Mouse (Mus musculus) stomach, embryonic 15.5 days (tissue): ENCODE measurements at regions not wholly inside any gene's neighbourhood (a gene's known extent, or its start where the extent isn't known, plus 50 kb on each side); places are given as distances from the start of the nearest gene placed in this dataset.

Experiments used
- ATAC-seq: fragments of 200-750 bp; cut with Nextera tagmentation; 2 replicates; pipeline ENCODE4 v1.8.0; 2017; ENCODE audit warnings: low read depth, moderate number of reproducible peaks, moderate TSS enrichment; ENCODE audit not compliant: insufficient read depth, low FRiP score
- H3K27ac ChIP-seq: fragments of 300-500 bp; sonication (generic); 2 replicates; pipeline ENCODE4 v1.5.1; 2015; ENCODE audit warnings: mild to moderate bottlenecking, inconsistent platforms
- H3K27me3 ChIP-seq: fragments of 300-500 bp; sonication (generic); replicated peaks from 2 replicates; pipeline ENCODE4 v1.6.1; 2015; ENCODE audit warnings: inconsistent platforms
- H3K36me3 ChIP-seq: fragments of 300-500 bp; sonication (generic); 2 replicates; pipeline ENCODE4 v1.6.1; 2015; ENCODE audit warnings: inconsistent platforms
- H3K4me1 ChIP-seq: fragments of 300-500 bp; sonication (generic); 2 replicates; pipeline ENCODE4 v1.6.1; 2015; ENCODE audit warnings: inconsistent platforms
- H3K4me2 ChIP-seq: fragments of 300-500 bp; sonication (generic); 2 replicates; pipeline ENCODE4 v1.6.1; 2015; ENCODE audit warnings: mild to moderate bottlenecking, inconsistent platforms
- H3K4me3 ChIP-seq: fragments of 300-500 bp; sonication (generic); replicated peaks from 2 replicates; pipeline ENCODE4 v1.5.1; 2015; ENCODE audit warnings: inconsistent platforms
- H3K9ac ChIP-seq: fragments of 300-500 bp; sonication (generic); 2 replicates; pipeline ENCODE4 v1.6.1; 2015; ENCODE audit warnings: inconsistent platforms
- H3K9me3 ChIP-seq: fragments of 300-500 bp; sonication (generic); 2 replicates; pipeline ENCODE4 v1.6.1; 2016; ENCODE audit warnings: inconsistent platforms
- WGBS: fragments of 180-500 bp; shearing (Covaris S2); methylation state at CpG from one replicate; pipeline ENCODE4 v1.1.7; 2015; 5-methylcytosine and 5-hydroxymethylcytosine counted together

- H3K9ac ChIP-seq = no peak overlapping the region
- H3K27me3 ChIP-seq = no peaks in the 10 kb centered on the region
- no peak overlapping the region for H3K27ac ChIP-seq
- H3K4me3 ChIP-seq = no peak overlapping the region
- ATAC-seq = no peak
- no peaks in the 10 kb centered on the region for H3K9me3 ChIP-seq
- WGBS = 82% methylated on average over 3 of the region's 3 CpGs
- no peaks in the 10 kb centered on the region for H3K36me3 ChIP-seq
- no peaks in the 10 kb centered on the region for H3K4me1 ChIP-seq
- no peak overlapping the region for H3K4me2 ChIP-seq
These were observed 128.3 kb downstream of the Actr3 start for GRCm38 (mm10) chr1:125307223-125307622.

GRCm38 (mm10) chr1:125298520-125299090 is 136.9 kb downstream of the Actr3 start:
- Histone ChIP-seq H3K4me3 (no peak overlapping the region), H3K9me3 (no peaks in the 10 kb centered on the region), H3K9ac (no peak overlapping the region), H3K4me2 (no peak overlapping the region), H3K4me1 (no peaks in the 10 kb centered on the region), H3K27ac (no peak overlapping the region), H3K36me3 (no peaks in the 10 kb centered on the region), H3K27me3 (no peaks in the 10 kb centered on the region)
- ATAC-seq = no peak
- WGBS = 78% methylated on average over 5 of the region's 5 CpGs

DNA sequence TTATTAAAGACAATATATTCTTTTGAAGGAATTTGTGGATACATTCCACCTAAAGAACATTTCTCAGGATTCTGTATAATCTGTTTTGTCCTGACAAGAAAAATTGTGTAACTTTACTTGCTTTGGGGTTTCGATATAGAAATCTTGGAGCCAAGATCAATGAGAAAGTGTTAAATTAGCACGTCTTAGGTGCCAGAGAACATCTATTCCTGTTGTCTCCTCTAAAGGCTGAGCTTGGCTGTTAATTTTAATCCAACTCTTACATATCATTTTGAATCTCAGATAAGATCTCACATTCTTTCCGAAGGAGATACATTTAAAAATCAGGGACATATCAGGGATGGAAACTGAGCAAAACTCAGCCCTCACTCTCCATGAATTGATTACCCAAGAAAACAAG is 139.9 kb downstream of the Actr3 start:
- ATAC-seq = no peak
- Histone ChIP-seq H3K27me3 (no peaks in the 10 kb centered on the region), H3K36me3 (no peaks in the 10 kb centered on the region), H3K9me3 (no peaks in the 10 kb centered on the region), H3K4me1 (no peaks in the 10 kb centered on the region), H3K27ac (no peak overlapping the region), H3K4me3 (no peak overlapping the region), H3K9ac (no peak overlapping the region), H3K4me2 (no peak overlapping the region)
- 81% methylated on average over 3 of the region's 3 CpGs for WGBS

GRCm38 (mm10) chr1:125290320-125291021 is 145.1 kb downstream of the Actr3 start:
- no peak overlapping the region for H3K4me2 ChIP-seq
- no peaks in the 10 kb centered on the region for H3K36me3 ChIP-seq
- H3K9ac ChIP-seq = no peak overlapping the region
- H3K27ac ChIP-seq = no peak overlapping the region
- H3K9me3 ChIP-seq = no peaks in the 10 kb centered on the region
- 88% methylated on average over 12 of the region's 12 CpGs for WGBS
- no peak for ATAC-seq
- H3K4me1 ChIP-seq = no peaks in the 10 kb centered on the region
- no peak overlapping the region for H3K4me3 ChIP-seq
- no peaks in the 10 kb centered on the region for H3K27me3 ChIP-seq

GRCm38 (mm10) chr1:125286347-125286746 is 149.2 kb downstream of the Actr3 start:
- H3K9ac ChIP-seq = no peak overlapping the region
- H3K9me3 ChIP-seq = no peaks in the 10 kb centered on the region
- H3K4me1 ChIP-seq = no peaks in the 10 kb centered on the region
- no peak for ATAC-seq
- no peaks in the 10 kb centered on the region for H3K27me3 ChIP-seq
- H3K4me3 ChIP-seq = no peak overlapping the region
- WGBS = 63% methylated on average over 2 of the region's 2 CpGs
- H3K36me3 ChIP-seq = no peaks in the 10 kb centered on the region
- H3K27ac ChIP-seq = no peak overlapping the region
- no peak overlapping the region for H3K4me2 ChIP-seq

DNA sequence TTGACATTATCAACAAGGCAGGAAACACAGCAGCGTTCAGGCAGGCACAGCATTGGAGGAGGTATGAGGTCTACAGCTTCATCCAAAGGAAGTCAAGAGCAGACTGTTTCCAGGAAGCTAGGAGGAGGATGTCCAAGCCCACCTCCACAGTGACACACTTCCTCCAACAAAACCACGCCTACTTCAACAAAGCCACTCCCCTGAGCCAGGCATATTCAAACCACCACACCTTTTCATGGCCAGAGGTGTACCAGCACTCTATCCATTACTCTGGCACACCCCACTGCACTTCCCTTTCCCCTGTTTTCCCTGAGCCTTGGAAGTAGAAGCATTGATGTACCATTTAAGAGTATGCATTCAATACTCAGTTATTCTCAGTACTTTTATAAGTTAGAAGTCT is 150.8 kb downstream of the Actr3 start:
- 69% methylated on average over 2 of the region's 2 CpGs for WGBS
- Histone ChIP-seq H3K9ac (no peak overlapping the region), H3K27ac (no peak overlapping the region), H3K4me3 (no peak overlapping the region), H3K27me3 (no peaks in the 10 kb centered on the region), H3K4me1 (no peaks in the 10 kb centered on the region), H3K9me3 (no peaks in the 10 kb centered on the region), H3K4me2 (no peak overlapping the region), H3K36me3 (no peaks in the 10 kb centered on the region)
- no peak for ATAC-seq

- Histone ChIP-seq H3K9ac (no peak overlapping the region), H3K4me1 (no peaks in the 10 kb centered on the region), H3K27ac (no peak overlapping the region), H3K4me2 (no peak overlapping the region), H3K4me3 (no peak overlapping the region), H3K27me3 (no peaks in the 10 kb centered on the region), H3K9me3 (no peaks in the 10 kb centered on the region), H3K36me3 (no peaks in the 10 kb centered on the region)
- 0 out of 2 replicates have a peak, but pooled peaks have one; percentile 56 for ATAC-seq
- WGBS = 71% methylated on average over 2 of the region's 2 CpGs
These were observed 161.8 kb downstream of the Actr3 start for GRCm38 (mm10) chr1:125273752-125274151.

DNA sequence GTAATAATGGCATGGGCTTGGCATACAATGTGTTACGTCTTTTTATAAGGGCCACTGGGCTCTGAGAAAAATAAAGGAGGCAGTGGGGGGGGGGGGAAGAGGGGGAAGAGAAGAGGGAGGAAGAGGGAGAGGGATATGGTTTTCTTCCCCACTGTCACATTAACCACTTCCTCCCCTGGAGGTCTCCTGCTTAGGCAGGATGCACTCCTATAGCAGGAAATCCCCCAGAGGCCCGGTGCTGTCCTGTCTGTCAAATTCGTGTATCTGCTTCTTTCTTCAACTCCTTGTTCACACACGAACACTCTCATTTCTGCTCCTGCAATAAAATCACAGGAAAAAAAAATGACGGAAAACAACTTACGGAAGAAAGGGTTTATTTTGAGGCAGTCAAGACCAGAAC is 171.8 kb downstream of the Actr3 start:
- Histone ChIP-seq H3K4me2 (no peak overlapping the region), H3K27me3 (no peaks in the 10 kb centered on the region), H3K9ac (no peak overlapping the region), H3K27ac (no peak overlapping the region), H3K36me3 (no peaks in the 10 kb centered on the region), H3K9me3 (no peaks in the 10 kb centered on the region), H3K4me3 (no peak overlapping the region), H3K4me1 (no peaks in the 10 kb centered on the region)
- 66% methylated on average over 6 of the region's 6 CpGs for WGBS
- ATAC-seq = no peak

- no peak overlapping the region for H3K4me2 ChIP-seq
- WGBS = 84% methylated on average over 6 of the region's 6 CpGs
- no peaks in the 10 kb centered on the region for H3K9me3 ChIP-seq
- no peaks in the 10 kb centered on the region for H3K36me3 ChIP-seq
- ATAC-seq = no peak
- H3K4me3 ChIP-seq = no peak overlapping the region
- H3K27ac ChIP-seq = no peak overlapping the region
- no peaks in the 10 kb centered on the region for H3K4me1 ChIP-seq
- no peak overlapping the region for H3K9ac ChIP-seq
- H3K27me3 ChIP-seq = no peaks in the 10 kb centered on the region
These were observed 172.5 kb downstream of the Actr3 start for GRCm38 (mm10) chr1:125263068-125263467.

- Histone ChIP-seq H3K4me3 (no peak overlapping the region), H3K27ac (no peak overlapping the region), H3K36me3 (no peaks in the 10 kb centered on the region), H3K27me3 (no peaks in the 10 kb centered on the region), H3K4me2 (no peak overlapping the region), H3K4me1 (no peaks in the 10 kb centered on the region), H3K9ac (no peak overlapping the region), H3K9me3 (no peaks in the 10 kb centered on the region)
- 91% methylated on average over 7 of the region's 7 CpGs for WGBS
- no peak for ATAC-seq
These were observed 193.2 kb downstream of the Actr3 start for GRCm38 (mm10) chr1:125242345-125242744.

DNA sequence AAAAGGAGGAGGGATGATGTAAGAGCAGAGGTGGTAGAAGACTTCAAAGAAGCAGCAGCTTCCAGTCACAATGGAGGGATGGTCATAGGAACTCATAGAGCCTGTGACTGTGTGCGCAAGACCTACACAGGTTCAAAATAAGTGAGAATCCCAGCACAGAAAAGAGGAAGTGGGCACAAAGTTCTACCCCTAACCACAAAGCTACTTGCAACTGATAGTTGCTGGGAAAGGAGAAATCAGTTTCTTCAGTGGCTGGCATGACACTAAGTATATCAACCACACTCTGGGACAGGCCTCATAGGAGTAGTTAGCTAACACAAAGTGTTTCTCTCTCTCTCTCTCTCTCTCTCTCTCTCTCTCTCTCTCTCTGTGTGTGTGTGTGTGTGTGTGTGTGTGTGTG is 193.8 kb downstream of the Actr3 start:
- H3K9me3 ChIP-seq = no peaks in the 10 kb centered on the region
- no peaks in the 10 kb centered on the region for H3K36me3 ChIP-seq
- H3K27me3 ChIP-seq = no peaks in the 10 kb centered on the region
- H3K9ac ChIP-seq = no peak overlapping the region
- no peak overlapping the region for H3K27ac ChIP-seq
- H3K4me1 ChIP-seq = no peaks in the 10 kb centered on the region
- no peak for ATAC-seq
- H3K4me2 ChIP-seq = no peak overlapping the region
- 93% methylated on average over 1 of the region's 1 CpGs for WGBS
- H3K4me3 ChIP-seq = no peak overlapping the region

DNA sequence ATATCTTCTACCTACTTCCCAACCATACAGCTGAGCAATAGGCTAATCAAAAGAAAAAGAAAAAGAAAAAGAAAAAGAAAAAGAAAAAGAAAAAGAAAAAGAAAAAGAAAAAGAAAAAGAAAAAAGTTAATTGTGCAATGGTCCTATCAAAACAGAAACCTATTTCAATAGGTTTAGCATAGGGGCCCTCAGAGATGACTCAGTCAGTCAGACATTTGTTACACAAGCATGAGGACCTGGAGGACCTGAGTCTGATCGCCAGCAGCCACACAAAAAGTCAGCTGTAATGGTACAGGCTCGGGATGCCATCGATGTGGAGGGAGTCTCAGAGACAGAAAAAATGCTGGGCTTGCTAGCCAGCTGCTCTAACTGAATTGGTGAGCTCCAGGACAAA is 197.9 kb downstream of the Actr3 start:
- H3K27me3 ChIP-seq = no peaks in the 10 kb centered on the region
- no peak for ATAC-seq
- 89% methylated on average over 3 of the region's 3 CpGs for WGBS

More for the DNA sequence above, 197.9 kb downstream of the Actr3 start:
- Histone ChIP-seq H3K4me3 (no peak overlapping the region), H3K27ac (no peak overlapping the region), H3K4me2 (no peak overlapping the region), H3K9ac (no peak overlapping the region), H3K36me3 (no peaks in the 10 kb centered on the region), H3K4me1 (no peaks in the 10 kb centered on the region), H3K9me3 (no peaks in the 10 kb centered on the region)
